Mouse (Mus musculus) spleen, adult 2 months (tissue): ENCODE data around the gene Fbxo47. TPM values are rescaled to one million over a fixed set of nuclear protein-coding genes. Genes with fewer than 3 reads are reported as not detected.

Source experiments
- DNase-seq, 2 experiments: peaks; one replicate each; pipeline versions ENCODE4 v3.0.0 to v3.0.0-alpha.2; 2012 to 2021; ENCODE audit warnings: low spot score in 2 of 2, low read depth in 1 of 2
- H3K27ac ChIP-seq: fragments of 200-500 bp; 2 replicates; pipeline ENCODE4 v1.5.1; 2012; ENCODE audit warnings: low read length, inconsistent platforms; ENCODE audit not compliant: insufficient read depth
- H3K27me3 ChIP-seq: fragments of 200-500 bp; 2 replicates; pipeline ENCODE4 v1.6.1; 2012; ENCODE audit warnings: mild to moderate bottlenecking, moderate library complexity, low read length, inconsistent platforms; ENCODE audit not compliant: control insufficient read depth, insufficient read depth
- H3K36me3 ChIP-seq: fragments of 200-500 bp; 2 replicates; pipeline ENCODE4 v1.6.1; 2012; ENCODE audit warnings: mild to moderate bottlenecking, low read length, inconsistent platforms; ENCODE audit not compliant: control insufficient read depth, insufficient read depth
- H3K4me1 ChIP-seq: fragments of 200-500 bp; 2 replicates; pipeline ENCODE4 v1.6.1; 2011; ENCODE audit warnings: inconsistent platforms; ENCODE audit not compliant: control insufficient read depth, insufficient read depth, insufficient read length
- H3K4me3 ChIP-seq: fragments of 200-500 bp; 2 replicates; pipeline ENCODE4 v1.5.1; 2011; ENCODE audit warnings: mild to moderate bottlenecking, inconsistent platforms; ENCODE audit not compliant: insufficient read depth, insufficient read length; ENCODE audit errors: extremely low read depth
- CTCF ChIP-seq: fragments of 200-500 bp; IDR thresholded peaks from 2 replicates; pipeline ENCODE4 v1.5.1; 2011; ENCODE audit warnings: mild to moderate bottlenecking, inconsistent platforms; ENCODE audit not compliant: insufficient read depth, insufficient read length, insufficient replicate concordance; ENCODE audit errors: extremely low read depth
- POLR2A ChIP-seq: fragments of 200-500 bp; IDR thresholded peaks from 2 replicates; pipeline ENCODE4 v1.6.1; 2011; ENCODE audit warnings: low read depth, low read length, inconsistent platforms
- WGBS: fragments of 180-500 bp; shearing (Covaris S2); methylation state at CpG from one replicate; pipeline ENCODE4 v1.1.7; 2018; 5-methylcytosine and 5-hydroxymethylcytosine counted together
- polyA plus RNA-seq: library from polyadenylated mRNA; depleted of rRNA; stranded (reverse); fragments of >200 nt; gene quantifications from 2 replicates; pipeline ENCODE4 v1.2.3, GENCODE M21; 2012; rRNA removed

The Fbxo47 gene
- polyA plus RNA-seq, 1 experiment: 0.20 TPM

DNA sequence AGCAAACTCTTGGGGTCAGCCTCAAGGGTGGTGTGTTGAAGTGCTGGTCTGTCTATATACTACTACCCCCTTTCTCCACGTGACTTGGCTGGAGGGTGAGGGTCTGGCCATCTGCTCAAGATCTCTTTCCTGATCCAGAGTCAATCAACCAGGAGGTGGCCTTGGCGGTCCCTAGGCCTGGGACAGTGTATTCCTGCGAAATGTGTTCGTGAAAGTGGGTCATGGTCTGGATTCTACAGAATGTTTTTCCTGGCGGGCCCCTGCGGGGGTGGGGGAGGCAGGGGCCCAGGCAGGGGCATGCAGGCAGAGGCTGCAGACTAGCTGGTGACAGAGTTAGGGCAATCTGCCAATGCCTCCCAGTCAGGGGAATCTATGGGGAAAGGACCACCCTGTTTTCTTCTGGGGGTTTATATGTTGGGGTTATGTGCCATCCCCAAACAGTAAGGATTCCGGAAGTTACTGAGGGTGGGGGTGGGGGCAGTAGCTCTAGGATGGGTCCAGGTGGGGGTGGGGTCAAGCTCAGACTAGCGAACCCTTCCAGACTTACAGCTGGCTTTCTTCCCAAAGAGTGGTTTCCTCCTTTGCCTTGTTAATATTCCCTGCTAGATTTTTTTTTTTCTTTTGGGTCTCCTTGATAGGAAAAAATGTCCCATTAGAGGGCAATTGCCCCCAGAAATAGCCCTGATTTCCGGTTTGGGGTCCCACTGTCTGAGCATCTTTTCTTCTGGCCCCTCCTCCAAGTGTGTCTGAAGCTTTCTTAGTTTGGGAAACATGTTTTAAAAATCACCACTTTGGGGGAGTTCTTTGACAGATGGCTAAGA, 78.9 kb downstream of the Fbxo47 start:
- peaks cover 34% of the 10 kb centered on the region; the same call in 1 of the 2 replicates for H3K4me1 ChIP-seq
- H3K36me3 ChIP-seq: peaks cover 9% of the 10 kb centered on the region
- no peak overlapping the region for H3K4me3 ChIP-seq
- no peak for DNase-seq
- WGBS: 61% methylated on average over 9 of the region's 9 CpGs
- H3K27ac ChIP-seq: no peak overlapping the region
- TF ChIP-seq CTCF (no peak), POLR2A (no peak)
- H3K27me3 ChIP-seq: no peaks in the 10 kb centered on the region

DNA sequence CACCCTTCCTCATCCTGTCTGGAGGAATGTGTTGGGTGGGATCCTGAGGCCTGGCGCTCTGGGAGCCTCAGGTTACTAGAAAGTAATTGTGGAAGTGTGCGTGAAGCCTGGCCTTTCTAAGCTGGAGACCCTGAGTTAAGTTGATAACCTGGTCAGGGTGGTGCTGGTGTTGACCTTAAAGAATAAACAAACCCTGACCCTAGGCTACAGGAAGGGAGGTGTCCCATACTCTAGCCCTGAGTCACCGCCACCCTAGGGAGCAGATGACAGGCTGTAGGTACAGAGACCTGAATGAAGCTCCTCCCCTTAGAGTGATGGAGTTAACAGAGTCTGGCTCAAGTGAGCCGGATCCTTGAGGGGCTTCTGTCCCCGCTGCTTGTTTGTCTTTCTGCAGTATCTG, 80.1 kb downstream of the Fbxo47 start:
- TF ChIP-seq POLR2A: no peak
- no peak for TF ChIP-seq CTCF
- no peak overlapping the region for H3K4me3 ChIP-seq
- no peak for DNase-seq
- H3K27ac ChIP-seq: no peak overlapping the region
- H3K4me1 ChIP-seq: peaks cover 28% of the 10 kb centered on the region; the same call in 1 of the 2 replicates
- H3K36me3 ChIP-seq: peaks cover 5% of the 10 kb centered on the region
- WGBS: 77% methylated on average over 5 of the region's 5 CpGs
- no peaks in the 10 kb centered on the region for H3K27me3 ChIP-seq

Other genes starting within 250 kb of the Fbxo47 start
- gene Mllt6, start 220.7 kb downstream of the Fbxo47 start, polyA plus RNA-seq: 65.8 and 93.7 TPM in 2 replicates
- gene Cisd3, start 198.3 kb downstream of the Fbxo47 start, polyA plus RNA-seq: 17.3 and 18.5 TPM in 2 replicates
- gene Pcgf2, start 183.7 kb downstream of the Fbxo47 start, polyA plus RNA-seq: 10.0 and 14.4 TPM in 2 replicates
- gene Psmb3, start 180.8 kb downstream of the Fbxo47 start, polyA plus RNA-seq: 151 and 203 TPM in 2 replicates
- gene Pip4k2b, start 139.4 kb downstream of the Fbxo47 start, polyA plus RNA-seq: 17.6 and 19.1 TPM in 2 replicates
- 6.7 TPM in 2 replicates for gene Cwc25, start 117.6 kb downstream of the Fbxo47 start, polyA plus RNA-seq
- not detected in 2 replicates for gene 1700001P01Rik, start 108.2 kb downstream of the Fbxo47 start, polyA plus RNA-seq
- gene Rpl23, start 101.7 kb downstream of the Fbxo47 start, polyA plus RNA-seq: 96.9 and 98.1 TPM in 2 replicates
- 69.4 and 75.2 TPM in 2 replicates for gene Lasp1, start 85.2 kb downstream of the Fbxo47 start, polyA plus RNA-seq
- gene B230217C12Rik, start 43.4 kb downstream of the Fbxo47 start, polyA plus RNA-seq: 1.8 and 3.1 TPM in 2 replicates
- 9.0 and 9.7 TPM in 2 replicates for gene Plxdc1, start 102.3 kb upstream of the Fbxo47 start, polyA plus RNA-seq
- gene Arl5c, start 112.0 kb upstream of the Fbxo47 start, polyA plus RNA-seq: 24.6 and 28.9 TPM in 2 replicates
- 8.5 and 8.9 TPM in 2 replicates for gene Cacnb1, start 138.9 kb upstream of the Fbxo47 start, polyA plus RNA-seq
- 555 and 724 TPM in 2 replicates for gene Rpl19, start 142.6 kb upstream of the Fbxo47 start, polyA plus RNA-seq
- 6.3 and 6.6 TPM in 2 replicates for gene Stac2, start 169.3 kb upstream of the Fbxo47 start, polyA plus RNA-seq